Mouse (Mus musculus) myocyte (in vitro differentiated cells): ENCODE measurements around the gene S100pbp.

ENCODE experiments used
- MAX ChIP-seq: IDR thresholded peaks from one replicate; pipeline ENCODE4 v1.6.1; 2011; ENCODE audit warnings: low read depth, mild to moderate bottlenecking, control low read depth
- POLR2AphosphoS2 ChIP-seq: IDR thresholded peaks from one replicate; pipeline ENCODE4 v1.6.1; 2011; ENCODE audit warnings: low read depth, control low read depth; ENCODE audit not compliant: insufficient read length

- no peak for TF ChIP-seq POLR2AphosphoS2
- no peak for TF ChIP-seq MAX
Observed at GRCm38 (mm10) chr4:129110804-129111203, 78.7 kb downstream of the S100pbp start.
